Mouse (Mus musculus) CH12.LX (cell line): ENCODE measurements around the gene Vmn1r196. TPM values are rescaled to one million over a fixed set of nuclear protein-coding genes. Genes with fewer than 3 reads are reported as not detected.
"Not testable (repeated sequence)": the region's sequence is repeated elsewhere in the genome, so short reads cannot be mapped to it uniquely, and the experiment has no call there.

ENCODE experiments used
- DNase-seq: peaks from one replicate; pipeline ENCODE4 v3.0.0-alpha.2; 2013; ENCODE audit errors: extremely low read depth
- H3K27ac ChIP-seq: 2 replicates; pipeline ENCODE4 v1.5.1; 2012; ENCODE audit warnings: low read depth, mild to moderate bottlenecking, control low read depth, moderate library complexity; ENCODE audit not compliant: insufficient read depth
- H3K27me3 ChIP-seq: replicated peaks from 2 replicates; pipeline ENCODE3; 2012; ENCODE audit warnings: inconsistent platforms
- H3K36me3 ChIP-seq, 2 experiments: replicated peaks in 1 of 2; 2 replicates each; pipeline versions ENCODE3 to v1.6.1; 2012; ENCODE audit warnings: inconsistent platforms in 1 of 2, low read length in 1 of 2, mild to moderate bottlenecking in 1 of 2, mixed read lengths in 1 of 2, moderate library complexity in 1 of 2; ENCODE audit not compliant: control insufficient read depth in 1 of 2, insufficient read depth in 1 of 2
- H3K4me1 ChIP-seq, 2 experiments: 2 replicates each; pipeline ENCODE4 v1.6.1; 2012; ENCODE audit warnings: inconsistent platforms in 1 of 2, moderate library complexity in 1 of 2; ENCODE audit not compliant: insufficient read depth in 2 of 2, control insufficient read depth in 1 of 2
- H3K4me2 ChIP-seq: 2 replicates; pipeline ENCODE4 v1.6.1; 2012; ENCODE audit warnings: low read depth, mild to moderate bottlenecking, control low read depth; ENCODE audit not compliant: poor library complexity, insufficient read depth, severe bottlenecking
- H3K4me3 ChIP-seq, 3 experiments: fragments of 150-350 bp in 1 of 3; sonication (generic) in 1 of 3; replicated peaks in 1 of 3; 2 replicates each; pipeline versions ENCODE3 to v1.5.1; 2011 to 2012; ENCODE audit warnings: low read depth in 2 of 3, low read length in 2 of 3, mild to moderate bottlenecking in 2 of 3, moderate library complexity in 2 of 3, control low read depth in 1 of 3, improper control_type of control experiment in 1 of 3, inconsistent platforms in 1 of 3, mixed read lengths in 1 of 3; ENCODE audit not compliant: poor library complexity in 1 of 3
- H3K79me2 ChIP-seq: replicated peaks from 2 replicates; pipeline ENCODE4 v1.6.1; 2012; ENCODE audit warnings: mild to moderate bottlenecking, moderate library complexity; ENCODE audit not compliant: control insufficient read depth, poor library complexity, insufficient read depth, severe bottlenecking; ENCODE audit errors: extremely low read depth
- H3K9ac ChIP-seq: 2 replicates; pipeline ENCODE4 v1.6.1; 2012; ENCODE audit warnings: low read depth, mild to moderate bottlenecking, control low read depth, moderate library complexity; ENCODE audit not compliant: insufficient read depth
- H3K9me3 ChIP-seq: replicated peaks from 2 replicates; pipeline ENCODE3; 2012; ENCODE audit warnings: low read length, inconsistent platforms, mixed read lengths
- BHLHE40 ChIP-seq: IDR thresholded peaks from 2 replicates; pipeline ENCODE4 v1.6.1; 2011; ENCODE audit warnings: mild to moderate bottlenecking, low read depth, low read length, improper control_type of control experiment
- CHD1 ChIP-seq: IDR thresholded peaks from 2 replicates; pipeline ENCODE4 v1.6.1; 2012; ENCODE audit warnings: low read depth, low read length, improper control_type of control experiment, inconsistent platforms
- CTCF ChIP-seq, 2 experiments: IDR thresholded peaks in 1 of 2; conservative IDR thresholded peaks in 1 of 2; 2 replicates each; pipeline ENCODE4 v1.5.1; 2011 to 2012; ENCODE audit warnings: low read depth in 2 of 2, low read length in 2 of 2, improper control_type of control experiment in 1 of 2, inconsistent platforms in 1 of 2, mild to moderate bottlenecking in 1 of 2, moderate library complexity in 1 of 2
- ELF1 ChIP-seq: IDR thresholded peaks from 2 replicates; pipeline ENCODE4 v1.6.1; 2014; ENCODE audit warnings: low read depth, mild to moderate bottlenecking, inconsistent platforms, low read length, improper control_type of control experiment
- GABPA ChIP-seq: IDR thresholded peaks from 2 replicates; pipeline ENCODE4 v1.6.1; 2012; ENCODE audit warnings: low read depth, low read length, improper control_type of control experiment, inconsistent platforms; ENCODE audit not compliant: insufficient replicate concordance
- HCFC1 ChIP-seq: IDR thresholded peaks from 2 replicates; pipeline ENCODE4 v1.6.1; 2012; ENCODE audit warnings: low read depth, mild to moderate bottlenecking, inconsistent platforms, low read length, improper control_type of control experiment
- IRF4 ChIP-seq: IDR thresholded peaks from 2 replicates; pipeline ENCODE4 v1.6.1; 2014; ENCODE audit warnings: low read depth, mild to moderate bottlenecking, inconsistent platforms, low read length, improper control_type of control experiment
- JUND ChIP-seq: conservative IDR thresholded peaks from 2 replicates; pipeline ENCODE4 v1.6.1; 2011; ENCODE audit warnings: low read depth, low read length, improper control_type of control experiment
- MAZ ChIP-seq: IDR thresholded peaks from 2 replicates; pipeline ENCODE4 v1.6.1; 2012; ENCODE audit warnings: low read depth, mild to moderate bottlenecking, inconsistent platforms, low read length, improper control_type of control experiment, moderate library complexity
- MYC ChIP-seq: IDR thresholded peaks from 2 replicates; pipeline ENCODE4 v1.6.1; 2011; ENCODE audit warnings: low read depth, mild to moderate bottlenecking, improper control_type of control experiment, low read length
- NELFE ChIP-seq: IDR thresholded peaks from 2 replicates; pipeline ENCODE4 v1.6.1; 2011; ENCODE audit warnings: low read depth, low read length, improper control_type of control experiment
- POLR2AphosphoS2 ChIP-seq: IDR thresholded peaks from 2 replicates; pipeline ENCODE4 v1.6.1; 2011; ENCODE audit warnings: low read depth, low read length, improper control_type of control experiment
- RAD21 ChIP-seq: IDR thresholded peaks from 2 replicates; pipeline ENCODE4 v1.6.1; 2011; ENCODE audit warnings: low read depth, mild to moderate bottlenecking, low read length, improper control_type of control experiment, moderate library complexity
- RCOR1 ChIP-seq: conservative IDR thresholded peaks from 2 replicates; pipeline ENCODE4 v1.6.1; 2012; ENCODE audit warnings: low read depth, mild to moderate bottlenecking, inconsistent platforms, low read length, improper control_type of control experiment
- SIN3A ChIP-seq: IDR thresholded peaks from 2 replicates; pipeline ENCODE4 v1.6.1; 2012; ENCODE audit warnings: low read length, improper control_type of control experiment, inconsistent platforms
- SMC3 ChIP-seq: IDR thresholded peaks from 2 replicates; pipeline ENCODE4 v1.6.1; 2011; ENCODE audit warnings: low read depth, low read length, improper control_type of control experiment
- TBP ChIP-seq: conservative IDR thresholded peaks from 2 replicates; pipeline ENCODE4 v1.6.1; 2011; ENCODE audit warnings: low read depth, low read length, improper control_type of control experiment
- TCF12 ChIP-seq: IDR thresholded peaks from 2 replicates; pipeline ENCODE4 v1.6.1; 2014; ENCODE audit warnings: low read depth, mild to moderate bottlenecking, inconsistent platforms, low read length, improper control_type of control experiment
- ZC3H11A ChIP-seq: IDR thresholded peaks from 2 replicates; pipeline ENCODE4 v1.6.1; 2012; ENCODE audit warnings: low read depth, mild to moderate bottlenecking, inconsistent platforms, low read length, improper control_type of control experiment
- ZMIZ1 ChIP-seq: IDR thresholded peaks from 2 replicates; pipeline ENCODE4 v1.6.1; 2012; ENCODE audit warnings: low read depth, mild to moderate bottlenecking, inconsistent platforms, low read length, improper control_type of control experiment
- dilution Hi-C: fragments of 300-500 bp; cut with MboI; formaldehyde crosslinking; loops from 2 replicates; pipeline ENCODE4 v1.14.3; 2020; ENCODE audit warnings: low sequenced_read_pairs; ENCODE audit not compliant: extremely low pct_unique_long_range_greater_than_20kb, extremely low pct_ligation_motif_present
- in situ Hi-C: fragments of 300-500 bp; cut with MboI; formaldehyde crosslinking; loops from 3 replicates; pipeline ENCODE4 v1.14.3; 2019; ENCODE audit warnings: low sequenced_read_pairs, low pct_ligation_motif_present, low pct_unique_long_range_greater_than_20kb, mixed read lengths
- polyA plus RNA-seq: library from polyadenylated mRNA; unstranded; fragments of >175 nt; gene quantifications from 2 replicates; pipeline ENCODE4 v1.2.1, GENCODE M21; 2012; ENCODE audit warnings: low read depth; ENCODE audit not compliant: insufficient read length
- total RNA-seq, 2 experiments: library from RNA; depleted of rRNA; stranded (reverse); fragments of 300-350 nt in 1 of 2; fragments of >200 nt in 1 of 2; gene quantifications; 2 replicates each; pipeline ENCODE4 v1.2.3; 2012 to 2014

Vmn1r196 gene
- total and polyA plus RNA-seq, 3 experiments = not detected

GRCm38 (mm10) chr13:22271721-22272120, 18.0 kb upstream of the Vmn1r196 start:
- no peak overlapping the region for H3K27ac ChIP-seq
- no peak overlapping the region for H3K4me3 ChIP-seq
- in situ Hi-C loops (no loop called here), dilution Hi-C loops (no loop called here)
- no peaks in the 10 kb centered on the region for H3K79me2 ChIP-seq
- no peak for DNase-seq
- no peaks in the 10 kb centered on the region for H3K9me3 ChIP-seq
- TF ChIP-seq MAZ (no peak), JUND (no peak), TCF12 (no peak), POLR2AphosphoS2 (no peak), CHD1 (no peak), RAD21 (no peak), RCOR1 (no peak), CTCF (conservative IDR thresholded peaks at IDR 0.05 in 1 of 2, IDR thresholded peaks at IDR 0.05 in 1 of 2; ENCODE audit: low read depth in 2 of 2, low read length in 2 of 2) (no peak), ELF1 (no peak), NELFE (no peak), SIN3A (no peak), BHLHE40 (no peak), GABPA (no peak), MYC (no peak), SMC3 (no peak), IRF4 (no peak), ZMIZ1 (no peak), HCFC1 (no peak), ZC3H11A (no peak), TBP (no peak)
- no peak overlapping the region for H3K9ac ChIP-seq
- H3K36me3 ChIP-seq = no peaks in the 10 kb centered on the region
- no peak overlapping the region for H3K4me2 ChIP-seq
- H3K4me1 ChIP-seq = no peaks in the 10 kb centered on the region
- no peaks in the 10 kb centered on the region for H3K27me3 ChIP-seq

GRCm38 (mm10) chr13:22284578-22284977, 5.1 kb upstream of the Vmn1r196 start:
- H3K27ac ChIP-seq = no peak overlapping the region
- peak; percentile 19 for DNase-seq
- no peaks in the 10 kb centered on the region for H3K4me1 ChIP-seq
- H3K9me3 ChIP-seq = no peaks in the 10 kb centered on the region
- no peaks in the 10 kb centered on the region for H3K27me3 ChIP-seq
- H3K9ac ChIP-seq = no peak overlapping the region
- dilution Hi-C loops = no loop called here
- no peaks in the 10 kb centered on the region for H3K36me3 ChIP-seq
- in situ Hi-C loops = no loop called here
- TF ChIP-seq CTCF (conservative IDR thresholded peaks at IDR 0.05 in 1 of 2, IDR thresholded peaks at IDR 0.05 in 1 of 2; ENCODE audit: low read depth in 2 of 2, low read length in 2 of 2) (peak in 1 of 2 experiments; percentile 51; a peak in 2 of 4 replicates), POLR2AphosphoS2 (no peak), RAD21 (peak; percentile 34), SMC3 (peak; percentile 47)
- H3K4me2 ChIP-seq = no peak overlapping the region
- H3K79me2 ChIP-seq = no peaks in the 10 kb centered on the region
- no peak overlapping the region for H3K4me3 ChIP-seq

GRCm38 (mm10) chr13:22308075-22308474, 18.4 kb downstream of the Vmn1r196 start:
- H3K4me1 ChIP-seq, H3K79me2 ChIP-seq, dilution Hi-C loops, in situ Hi-C loops, H3K27ac ChIP-seq, DNase-seq, H3K27me3 ChIP-seq, H3K4me2 ChIP-seq, H3K9me3 ChIP-seq, H3K36me3 ChIP-seq, H3K9ac ChIP-seq, H3K4me3 ChIP-seq: not testable (repeated sequence)
